ENCODE assay signal across 10 mouse cellular contexts in genomic region chr5:4040372-4040771, GRCm38 (mm10).
DNase-seq lines count a peak whose midpoint lies in the region; ATAC-seq and TF ChIP-seq lines count a peak whose summit lies in the region.
"Had no signal": no experiment of that assay in that cellular context is flagged by ENCODE, and none has a peak within 500 bp of the region (broad histone marks: within the 10 kb centered on the region; RNA-seq: fewer than 3 reads in every experiment).

No protein-coding gene starts in this region.

- H3K36me3 ChIP-seq in hindbrain, embryonic 10.5 days = peaks cover 82% of the 10 kb centered on the region

- no peaks in the 10 kb centered on the region for H3K27me3 ChIP-seq in hindbrain, embryonic 10.5 days (ENCODE audit: insufficient read depth, poor library complexity, severe bottlenecking)

- H3K4me1 ChIP-seq in hindbrain, embryonic 10.5 days (replicated peaks) = no peaks in the 10 kb centered on the region

- ATAC-seq in CD4-positive, CD25-positive, alpha-beta regulatory T cell, adult 4 months = no peak
- peak; percentile 91 for ATAC-seq in megakaryocyte-erythroid progenitor cell, adult 5-6 weeks (replicated peaks; ENCODE audit: low FRiP score, low TSS enrichment, poor library complexity, severe bottlenecking)

- no peak overlapping the region for H3K27ac ChIP-seq in layer of hippocampus, adult 2 months
- H3K27ac ChIP-seq in hindbrain, embryonic 10.5 days = no peak overlapping the region

- no peak for TF ChIP-seq POLR2A in brain, embryonic 14.5 days (IDR thresholded peaks at IDR 0.05; ENCODE audit: borderline replicate concordance, extremely low read depth, insufficient read depth, insufficient read length, poor library complexity, severe bottlenecking)

- H3K4me3 ChIP-seq in layer of hippocampus, adult 2 months = no peak overlapping the region
- H3K4me3 ChIP-seq in hindbrain, embryonic 10.5 days = no peak overlapping the region

- WGBS in hindbrain, embryonic 10.5 days = 91% methylated on average over 6 of the region's 6 CpGs

- no peaks in the 10 kb centered on the region for H3K9me3 ChIP-seq in hindbrain, embryonic 10.5 days

- peak; percentile 31 for DNase-seq in CD4-positive, CD25-positive, alpha-beta regulatory T cell, adult 2 months (ENCODE audit: low read depth, low spot score)
- no peak for DNase-seq in layer of hippocampus, adult 2 months (ENCODE audit: low spot score in 2 of 2)
- DNase-seq in layer of hippocampus, adult 8-10 months (ENCODE audit: low spot score in 2 of 2) = no peak
- DNase-seq in brain, embryonic 14.5 days (ENCODE audit: low read depth) = no peak
- no peak for DNase-seq in frontal cortex, postnatal 25 days (ENCODE audit: low spot score in 2 of 2)
- no peak for DNase-seq in hindbrain, embryonic 10.5 days (ENCODE audit: low spot score)
- DNase-seq: heart, postnatal 14 days; right cerebral cortex, postnatal 14 days had no signal

- peak; percentile 47 for TF ChIP-seq CTCF in layer of hippocampus, adult 2 months (conservative IDR thresholded peaks at IDR 0.05)
- peak; percentile 31; the same call in 1 of the 2 replicates for TF ChIP-seq CTCF in brain, embryonic 14.5 days (IDR thresholded peaks at IDR 0.05; ENCODE audit: borderline replicate concordance, extremely low read depth, insufficient read depth, insufficient read length)
